Comparison of ENCODE assay signal across 10 mouse cellular contexts in genomic region chr8:112045182-112045581, GRCm38 (mm10). TPM values are rescaled to one million over a fixed set of nuclear protein-coding genes. Genes with fewer than 3 reads are reported as not detected.
DNase-seq lines count a peak whose midpoint lies in the region; ATAC-seq and TF ChIP-seq lines count a peak whose summit lies in the region.
"Had no signal": no experiment of that assay in that cellular context is flagged by ENCODE, and none has a peak within 500 bp of the region (broad histone marks: within the 10 kb centered on the region; RNA-seq: fewer than 3 reads in every experiment).

No protein-coding gene starts in this region.

- peak; percentile 49 for TF ChIP-seq CTCF in kidney, postnatal 0 days (IDR thresholded peaks at IDR 0.05; ENCODE audit: low read depth)

- no peak overlapping the region for H3K4me3 ChIP-seq in kidney, postnatal 0 days (replicated peaks; ENCODE audit: low read depth, low read length)
- H3K4me3 ChIP-seq: stomach, embryonic 15.5 days had no signal

- intact Hi-C loops in left cerebral cortex, postnatal 36 days (cut with DNase I): no loop called here

- H3K27me3 ChIP-seq in kidney, postnatal 0 days (ENCODE audit: insufficient read depth, low read length): no peaks in the 10 kb centered on the region
- H3K27me3 ChIP-seq: stomach, embryonic 15.5 days had no signal

- H3K9ac ChIP-seq in kidney, postnatal 0 days (ENCODE audit: low read depth, low read length): no peak overlapping the region
- H3K9ac ChIP-seq: stomach, embryonic 15.5 days had no signal

- WGBS in kidney, postnatal 0 days: 85% methylated on average over 5 of the region's 5 CpGs

- no peaks in the 10 kb centered on the region for H3K9me3 ChIP-seq in kidney, postnatal 0 days (replicated peaks; ENCODE audit: low read length)
- H3K9me3 ChIP-seq: stomach, embryonic 15.5 days had no signal

- ATAC-seq in kidney, postnatal 0 days (replicated peaks; ENCODE audit: low FRiP score, low read depth): no peak

- DNase-seq in kidney, postnatal 0 days (ENCODE audit: low spot score): no peak
- DNase-seq in kidney, adult 11 months: no peak
- DNase-seq in 3T3-L1 (ENCODE audit: low read depth, low spot score): peak; percentile 25
- DNase-seq in B cell, adult 2 months: peak; percentile 18 to 26
- peak; percentile 15 for DNase-seq in c-Kit-positive CD71-positive TER-119-negative erythroid progenitor cells, embryonic 14.5 days (ENCODE audit: low read depth)
- DNase-seq in adrenal gland, postnatal 10 days: no peak
- no peak for DNase-seq in left cerebral cortex, postnatal 36 days (ENCODE audit: low spot score in 2 of 2)

- H3K27ac ChIP-seq in kidney, postnatal 0 days: no peak overlapping the region
- H3K27ac ChIP-seq: stomach, embryonic 15.5 days had no signal

- H3K4me1 ChIP-seq in kidney, postnatal 0 days (replicated peaks; ENCODE audit: insufficient read depth, low read length): no peaks in the 10 kb centered on the region
- H3K4me1 ChIP-seq: stomach, embryonic 15.5 days had no signal

- H3K4me2 ChIP-seq in kidney, postnatal 0 days (ENCODE audit: low read length): no peak overlapping the region
- H3K4me2 ChIP-seq: stomach, embryonic 15.5 days had no signal

- H3K36me3 ChIP-seq in kidney, postnatal 0 days (ENCODE audit: insufficient read depth, low read length): no peaks in the 10 kb centered on the region
- H3K36me3 ChIP-seq: stomach, embryonic 15.5 days had no signal

RNA-seq across cellular contexts. Expression of gene Gm6793, which starts 30.3 kb away (rescaled TPM):
- 0.29 and 0.43 TPM in 2 replicates for polyA plus RNA-seq in kidney, postnatal 0 days (2015; fragmentation: Nextera tagmentation; extraction: Ambion mirVana)
- total RNA-seq in adrenal gland, postnatal 10 days (2021): under 1 TPM in 1 of 2 experiments, not detected in 1; 0.85 TPM
- total RNA-seq in left cerebral cortex, postnatal 36 days (2021): not detected
- total RNA-seq: gastrocnemius, postnatal 14 days; monocyte, adult 5-6 weeks had no signal

RNA-seq across cellular contexts. Expression of gene Terf2ip, which starts 34.0 kb away (rescaled TPM):
- 15.7 and 18.6 TPM in 2 replicates for polyA plus RNA-seq in kidney, postnatal 0 days (2015; fragmentation: Nextera tagmentation; extraction: Ambion mirVana)
- total RNA-seq in adrenal gland, postnatal 10 days (2021): 10 to 100 TPM; 15.4 to 16.1 TPM
- total RNA-seq in left cerebral cortex, postnatal 36 days (2021): 10 to 100 TPM; 36.2 to 37.8 TPM

RNA-seq across cellular contexts. Expression of gene Kars, which starts 34.1 kb away (rescaled TPM):
- 139 and 153 TPM in 2 replicates for polyA plus RNA-seq in kidney, postnatal 0 days (2015; fragmentation: Nextera tagmentation; extraction: Ambion mirVana)
- total RNA-seq in adrenal gland, postnatal 10 days (2021): 100 to 1,000 TPM; 107 to 114 TPM
- 10 to 100 TPM; 68.6 to 73.2 TPM for total RNA-seq in left cerebral cortex, postnatal 36 days (2021)

RNA-seq across cellular contexts. Expression of gene Adat1, which starts 53.1 kb away (rescaled TPM):
- polyA plus RNA-seq in kidney, postnatal 0 days (2015; fragmentation: Nextera tagmentation; extraction: Ambion mirVana): 5.3 and 6.1 TPM in 2 replicates
- total RNA-seq in adrenal gland, postnatal 10 days (2021): 1 to 10 TPM; 3.2 to 4.3 TPM
- 1 to 10 TPM; 4.0 to 8.0 TPM for total RNA-seq in left cerebral cortex, postnatal 36 days (2021)

Comparison
In these comparisons a context has a peak if more than half of its experiments do, and no peak if none do; other contexts are left out.
1. DNase-seq: peak in 3T3-L1 (single experiment), B cell, adult 2 months (2 of 2) and c-Kit-positive CD71-positive TER-119-negative erythroid progenitor cells, embryonic 14.5 days (single experiment); none in kidney, postnatal 0 days (single experiment), kidney, adult 11 months (single experiment), adrenal gland, postnatal 10 days (single experiment) and left cerebral cortex, postnatal 36 days (0 of 2).